Mouse (Mus musculus): ENCODE results near the gene Tifab. TPM values are rescaled to one million over a fixed set of nuclear protein-coding genes. Genes with fewer than 3 reads are reported as not detected.

Tifab gene
- polyA plus RNA-seq, 1 experiment = not detected

DNA sequence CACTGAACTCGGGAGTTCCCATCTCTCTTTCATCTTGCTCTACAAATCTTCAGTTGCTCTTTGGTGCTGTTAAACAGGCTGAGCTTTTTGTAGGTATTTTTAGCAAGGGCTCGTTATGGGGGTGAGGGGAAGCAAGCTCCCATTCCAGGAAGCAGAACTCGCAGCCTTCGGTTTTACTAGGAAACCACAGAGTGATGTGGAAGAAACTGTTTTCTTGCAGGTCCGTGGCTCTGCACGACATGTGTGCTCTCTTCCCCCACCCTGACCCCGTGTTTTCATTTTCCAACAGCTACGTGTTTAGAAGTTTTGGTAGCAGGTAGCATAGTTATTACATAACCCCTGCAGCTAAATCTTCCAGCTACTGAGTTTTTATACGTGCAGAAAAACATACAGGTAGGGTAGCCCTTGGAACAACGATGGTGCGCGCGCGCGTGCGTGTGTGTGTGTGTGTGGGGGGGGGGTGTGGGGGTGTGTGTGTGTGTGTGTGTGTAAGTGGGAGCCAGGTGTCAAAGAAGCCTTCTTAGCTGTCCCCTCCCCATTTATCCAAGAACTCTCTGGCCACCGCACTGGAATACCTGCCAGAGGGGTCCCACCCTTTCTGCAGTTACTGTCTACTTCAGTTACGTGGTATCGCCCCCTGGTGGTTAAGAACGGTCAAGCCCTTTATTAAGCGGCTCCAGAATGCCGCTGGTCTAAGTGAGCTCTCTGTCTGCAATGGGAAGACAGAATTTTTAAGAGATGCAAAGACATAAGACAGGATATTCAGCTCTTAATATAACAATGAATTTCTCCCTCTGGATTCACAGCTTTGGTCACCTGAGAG lies 27.1 kb downstream of the Tifab start:
- peak overlapping the region; percentile 40 for H3K27ac ChIP-seq (ENCODE audit: insufficient read depth, low read depth, low read length)
- peak overlapping the region; percentile 24; the same call in 1 of the 2 replicates for H3K4me3 ChIP-seq (ENCODE audit: insufficient read depth, low read depth, low read length)
- peaks cover 5% of the 10 kb centered on the region for H3K4me1 ChIP-seq (ENCODE audit: control insufficient read depth, insufficient read depth, low read length)
- WGBS = 33% methylated on average over 22 of the region's 22 CpGs
- TF ChIP-seq POLR2A (IDR thresholded peaks at IDR 0.05; ENCODE audit: insufficient read depth, low read depth, low read length) (no peak), CTCF (IDR thresholded peaks at IDR 0.05; ENCODE audit: insufficient read depth, low read depth, low read length) (peak; percentile 49; the same call in 1 of the 2 replicates)

DNA sequence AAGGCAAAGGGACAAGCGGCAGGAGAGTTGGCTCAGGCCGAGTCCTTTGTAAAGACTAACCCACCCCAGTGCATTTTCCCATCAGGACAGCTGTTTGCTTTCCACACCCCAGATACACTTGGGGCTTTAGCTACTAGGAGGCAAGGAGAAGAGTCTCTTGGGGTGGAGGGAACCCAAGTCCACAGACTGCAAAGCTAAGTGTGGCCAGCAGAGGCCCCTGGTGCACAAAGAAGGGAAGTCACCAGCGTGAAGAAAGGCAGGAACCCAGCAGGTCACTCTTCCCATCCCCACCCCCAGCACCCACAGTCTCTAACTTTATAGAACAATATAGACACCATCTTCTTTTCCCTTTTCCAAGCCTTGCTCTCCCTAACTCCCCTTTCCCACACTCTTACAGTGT lies 33.2 kb downstream of the Tifab start:
- Histone ChIP-seq H3K4me3 (ENCODE audit: insufficient read depth, low read depth, low read length) (no peak overlapping the region), H3K27ac (ENCODE audit: insufficient read depth, low read depth, low read length) (no peak overlapping the region), H3K4me1 (ENCODE audit: control insufficient read depth, insufficient read depth, low read length) (peaks cover 5% of the 10 kb centered on the region; the same call in 1 of the 2 replicates)
- WGBS = 58% methylated on average over 3 of the region's 3 CpGs
- TF ChIP-seq CTCF (IDR thresholded peaks at IDR 0.05; ENCODE audit: insufficient read depth, low read depth, low read length) (no peak), POLR2A (IDR thresholded peaks at IDR 0.05; ENCODE audit: insufficient read depth, low read depth, low read length) (no peak)

DNA sequence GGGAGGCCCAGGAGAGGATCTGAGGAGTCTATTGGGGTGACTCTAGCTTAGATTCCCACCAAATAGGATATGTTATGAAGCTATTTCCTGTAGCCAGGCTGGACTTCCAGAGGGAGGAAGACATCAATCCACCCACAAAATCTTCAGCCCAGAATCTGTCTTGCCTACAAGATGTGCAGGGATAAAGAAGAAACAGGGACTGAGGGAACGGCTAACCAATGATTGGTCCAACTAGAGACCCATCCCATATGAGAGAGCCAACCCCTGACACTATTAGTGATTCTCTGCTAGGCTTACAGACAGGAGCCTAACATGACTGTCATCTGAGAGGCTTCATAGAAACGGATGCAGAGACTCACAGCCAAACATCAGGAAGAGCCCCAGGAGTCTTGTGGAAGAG lies 34.7 kb downstream of the Tifab start:
- Histone ChIP-seq H3K4me3 (ENCODE audit: insufficient read depth, low read depth, low read length) (no peak overlapping the region), H3K4me1 (ENCODE audit: control insufficient read depth, insufficient read depth, low read length) (peaks cover 5% of the 10 kb centered on the region; the same call in 1 of the 2 replicates), H3K27ac (ENCODE audit: insufficient read depth, low read depth, low read length) (no peak overlapping the region)
- TF ChIP-seq CTCF (IDR thresholded peaks at IDR 0.05; ENCODE audit: insufficient read depth, low read depth, low read length) (no peak), POLR2A (IDR thresholded peaks at IDR 0.05; ENCODE audit: insufficient read depth, low read depth, low read length) (no peak)
- WGBS = 69% methylated on average over 2 of the region's 2 CpGs

DNA sequence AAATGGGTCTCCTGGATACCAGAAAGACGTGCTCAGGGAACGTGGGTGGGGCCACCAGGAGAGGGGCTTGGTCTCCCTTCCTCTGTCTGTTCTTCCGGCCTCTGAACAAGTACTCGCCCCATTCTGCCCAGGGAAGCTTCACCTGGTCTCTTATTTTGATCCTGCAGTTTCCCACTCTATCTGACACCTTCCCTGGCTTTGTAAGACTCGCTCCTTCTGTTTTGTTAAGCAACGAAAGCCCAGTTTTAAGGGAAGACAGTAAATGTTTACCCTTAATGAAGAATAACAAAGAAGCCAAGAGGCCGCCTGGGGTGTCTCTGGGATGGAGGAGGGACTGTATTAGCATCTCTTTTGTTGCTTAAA lies 35.6 kb downstream of the Tifab start:
- H3K4me1 ChIP-seq (ENCODE audit: control insufficient read depth, insufficient read depth, low read length) = peaks cover 5% of the 10 kb centered on the region; the same call in 1 of the 2 replicates
- 30% methylated on average over 7 of the region's 7 CpGs for WGBS
- no peak overlapping the region for H3K27ac ChIP-seq (ENCODE audit: insufficient read depth, low read depth, low read length)
- no peak overlapping the region for H3K4me3 ChIP-seq (ENCODE audit: insufficient read depth, low read depth, low read length)
- TF ChIP-seq POLR2A (IDR thresholded peaks at IDR 0.05; ENCODE audit: insufficient read depth, low read depth, low read length) (no peak), CTCF (IDR thresholded peaks at IDR 0.05; ENCODE audit: insufficient read depth, low read depth, low read length) (no peak)

- TF ChIP-seq POLR2A (IDR thresholded peaks at IDR 0.05; ENCODE audit: insufficient read depth, low read depth, low read length) = no peak
- TF ChIP-seq CTCF (IDR thresholded peaks at IDR 0.05; ENCODE audit: insufficient read depth, low read depth, low read length) = no peak
- H3K4me1 ChIP-seq (ENCODE audit: control insufficient read depth, insufficient read depth, low read length) = peaks cover 5% of the 10 kb centered on the region; the same call in 1 of the 2 replicates
- no peak overlapping the region for H3K4me3 ChIP-seq (ENCODE audit: insufficient read depth, low read depth, low read length)
- no peak overlapping the region for H3K27ac ChIP-seq (ENCODE audit: insufficient read depth, low read depth, low read length)
- WGBS = 49% methylated on average over 11 of the region's 11 CpGs
These were observed 36.1 kb downstream of the Tifab start for GRCm38 (mm10) chr13:56142382-56143150.

GRCm38 (mm10) chr13:56139167-56139751 lies 39.4 kb downstream of the Tifab start:
- TF ChIP-seq POLR2A (IDR thresholded peaks at IDR 0.05; ENCODE audit: insufficient read depth, low read depth, low read length) (no peak), CTCF (IDR thresholded peaks at IDR 0.05; ENCODE audit: insufficient read depth, low read depth, low read length) (no peak)
- no peak overlapping the region for H3K27ac ChIP-seq (ENCODE audit: insufficient read depth, low read depth, low read length)
- 71% methylated on average over 6 of the region's 6 CpGs for WGBS
- peaks cover 8% of the 10 kb centered on the region; the same call in 1 of the 2 replicates for H3K4me1 ChIP-seq (ENCODE audit: control insufficient read depth, insufficient read depth, low read length)
- H3K4me3 ChIP-seq (ENCODE audit: insufficient read depth, low read depth, low read length) = no peak overlapping the region

DNA sequence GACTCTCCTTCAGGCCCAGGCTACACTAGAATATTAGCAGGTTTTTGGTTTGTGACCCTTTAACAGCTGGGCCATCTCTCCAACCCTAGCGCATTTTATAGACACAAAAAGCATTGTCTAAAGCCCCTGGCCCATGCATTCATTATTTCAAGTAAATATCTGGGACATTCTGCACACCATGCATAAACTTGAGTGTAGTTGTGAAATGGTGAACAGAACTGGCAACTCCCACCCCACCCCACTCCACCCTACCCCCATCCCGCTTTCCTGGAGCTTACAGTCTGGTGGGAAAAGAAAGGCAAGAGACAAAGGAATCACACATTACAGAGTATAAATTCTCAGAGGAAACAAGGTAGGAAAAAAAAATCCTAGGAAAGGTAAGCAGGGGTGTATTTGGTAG lies 42.5 kb downstream of the Tifab start, which contains the start of gene H2afy:
TSS of gene H2afy (minus strand) at position 162 of the 400 bp plus-strand sequence.
- no peak for TF ChIP-seq CTCF (IDR thresholded peaks at IDR 0.05; ENCODE audit: insufficient read depth, low read depth, low read length)
- TF ChIP-seq POLR2A (IDR thresholded peaks at IDR 0.05; ENCODE audit: insufficient read depth, low read depth, low read length) = no peak
- 79% methylated on average over 2 of the region's 2 CpGs for WGBS
- H3K4me3 ChIP-seq (ENCODE audit: insufficient read depth, low read depth, low read length) = peak within 1 kb of the TSS; percentile 78

GRCm38 (mm10) chr13:56135231-56136052 lies 43.2 kb downstream of the Tifab start:
- TF ChIP-seq POLR2A (IDR thresholded peaks at IDR 0.05; ENCODE audit: insufficient read depth, low read depth, low read length) = peak; percentile 46; the same call in 1 of the 2 replicates
- TF ChIP-seq CTCF (IDR thresholded peaks at IDR 0.05; ENCODE audit: insufficient read depth, low read depth, low read length) = no peak
- H3K4me1 ChIP-seq (ENCODE audit: control insufficient read depth, insufficient read depth, low read length) = peaks cover 19% of the 10 kb centered on the region
- WGBS = under 1% methylated on average over 82 of the region's 89 CpGs

More for the DNA sequence above, 42.5 kb downstream of the Tifab start, which contains the start of gene H2afy:
- H3K27ac ChIP-seq (ENCODE audit: insufficient read depth, low read depth, low read length) = peak within 1 kb of the TSS; percentile 74
- peaks cover 14% of the 10 kb centered on the region for H3K4me1 ChIP-seq (ENCODE audit: control insufficient read depth, insufficient read depth, low read length)

More at GRCm38 (mm10) chr13:56135231-56136052, 43.2 kb downstream of the Tifab start:
- Histone ChIP-seq H3K4me3 (ENCODE audit: insufficient read depth, low read depth, low read length) (peak overlapping the region; percentile 78), H3K27ac (ENCODE audit: insufficient read depth, low read depth, low read length) (peak overlapping the region; percentile 74)

All from olfactory bulb, adult 2 months (tissue).